Mouse (Mus musculus) kidney, adult 2 months (tissue): ENCODE results near the gene Fcf1. TPM values are rescaled to one million over a fixed set of nuclear protein-coding genes. Genes with fewer than 3 reads are reported as not detected.
A peak's percentile ranks its signal among the peaks of the same experiment; 100 is the strongest.

Experiments
- DNase-seq: peaks from one replicate; pipeline ENCODE4 v3.0.0; 2021
- H3K27ac ChIP-seq: fragments of 200-500 bp; 2 replicates; pipeline ENCODE4 v1.5.1; 2012; ENCODE audit warnings: low read depth, low read length, control low read depth, inconsistent platforms; ENCODE audit not compliant: insufficient read depth
- H3K27me3 ChIP-seq: fragments of 200-500 bp; replicated peaks from 2 replicates; pipeline ENCODE4 v1.6.1; 2012; ENCODE audit warnings: mild to moderate bottlenecking, moderate library complexity, low read length, inconsistent platforms; ENCODE audit not compliant: control insufficient read depth, insufficient read depth
- H3K36me3 ChIP-seq: fragments of 200-500 bp; 2 replicates; pipeline ENCODE4 v1.6.1; 2012; ENCODE audit warnings: mild to moderate bottlenecking, moderate library complexity, low read length, inconsistent platforms; ENCODE audit not compliant: control insufficient read depth, insufficient read depth
- H3K4me1 ChIP-seq: fragments of 200-500 bp; 2 replicates; pipeline ENCODE4 v1.6.1; 2011; ENCODE audit warnings: low read length; ENCODE audit not compliant: control insufficient read depth, insufficient read depth
- H3K4me3 ChIP-seq: fragments of 200-500 bp; 2 replicates; pipeline ENCODE4 v1.5.1; 2011; ENCODE audit warnings: mild to moderate bottlenecking, low read depth, low read length, control low read depth; ENCODE audit not compliant: insufficient read depth
- CTCF ChIP-seq: fragments of 200-500 bp; conservative IDR thresholded peaks from 2 replicates; pipeline ENCODE4 v1.5.1; 2011; ENCODE audit warnings: low read depth, mild to moderate bottlenecking, control low read depth, low read length, moderate library complexity, mixed read lengths; ENCODE audit not compliant: insufficient read depth, insufficient read length
- POLR2A ChIP-seq: fragments of 200-500 bp; IDR thresholded peaks from one replicate; pipeline ENCODE4 v1.6.1; 2011; ENCODE audit warnings: low read depth, low read length, control low read depth
- WGBS: fragments of 180-500 bp; shearing (Covaris S2); methylation state at CpG from one replicate; pipeline ENCODE4 v1.1.7; 2018; 5-methylcytosine and 5-hydroxymethylcytosine counted together
- polyA plus RNA-seq: library from polyadenylated mRNA; depleted of rRNA; stranded (reverse); fragments of >200 nt; gene quantifications from 2 replicates; pipeline ENCODE4 v1.2.3, GENCODE M21; 2012; rRNA removed

Gene Fcf1
- polyA plus RNA-seq, 1 experiment: 52.0 TPM

- no peaks in the 10 kb centered on the region for H3K4me1 ChIP-seq
- no peak for TF ChIP-seq CTCF
- TF ChIP-seq POLR2A: no peak
- DNase-seq: no peak
- H3K27me3 ChIP-seq: no peaks in the 10 kb centered on the region
- H3K36me3 ChIP-seq: no peaks in the 10 kb centered on the region
- no peak overlapping the region for H3K27ac ChIP-seq
- no peak overlapping the region for H3K4me3 ChIP-seq
- WGBS: 96% methylated on average over 1 of the region's 1 CpGs
These were observed 51.4 kb downstream of the Fcf1 start for GRCm38 (mm10) chr12:85022071-85022470.

GRCm38 (mm10) chr12:85032710-85033109 is 62.0 kb downstream of the Fcf1 start:
- TF ChIP-seq CTCF (peak; percentile 28; the same call in 1 of the 2 replicates), POLR2A (no peak)
- peak; percentile 21 for DNase-seq
- 97% methylated on average over 2 of the region's 2 CpGs for WGBS
- Histone ChIP-seq H3K27ac (no peak overlapping the region), H3K4me1 (no peaks in the 10 kb centered on the region), H3K36me3 (no peaks in the 10 kb centered on the region; the same call in 1 of the 2 replicates), H3K4me3 (no peak overlapping the region), H3K27me3 (no peaks in the 10 kb centered on the region)

Other genes starting within 250 kb of the Fcf1 start
- 169 and 179 TPM in 2 replicates for gene Npc2, start 197.7 kb upstream of the Fcf1 start, polyA plus RNA-seq
- gene Isca2, start 197.6 kb upstream of the Fcf1 start, polyA plus RNA-seq: 98.5 and 105 TPM in 2 replicates
- gene Ltbp2, start 94.4 kb upstream of the Fcf1 start, polyA plus RNA-seq: 1.5 and 2.2 TPM in 2 replicates
- 20.7 and 23.3 TPM in 2 replicates for gene Arel1, start within 50 bp of the Fcf1 start, polyA plus RNA-seq
- gene Ylpm1, start 25.4 kb downstream of the Fcf1 start, polyA plus RNA-seq: 10.0 and 12.4 TPM in 2 replicates
- 2.0 and 2.4 TPM in 2 replicates for gene Prox2, start 139.9 kb downstream of the Fcf1 start, polyA plus RNA-seq
- gene Dlst, start 139.9 kb downstream of the Fcf1 start, polyA plus RNA-seq: 294 and 312 TPM in 2 replicates
- gene Rps6kl1, start 180.4 kb downstream of the Fcf1 start, polyA plus RNA-seq: 0.89 and 0.98 TPM in 2 replicates
- gene Pgf, start 206.9 kb downstream of the Fcf1 start, polyA plus RNA-seq: 1.1 and 1.2 TPM in 2 replicates
- gene Eif2b2, start 248.6 kb downstream of the Fcf1 start, polyA plus RNA-seq: 101 and 112 TPM in 2 replicates